Mouse (Mus musculus) kidney, adult 11 months (tissue): ENCODE results near the gene Clec16a.
A peak's percentile ranks its signal among the peaks of the same experiment; 100 is the strongest.

Experiments
- DNase-seq: peaks from one replicate; pipeline ENCODE4 v3.0.0; 2022

Clec16a gene

GRCm38 (mm10) chr16:10536323-10536722, 8.8 kb upstream of the Clec16a start:
- no peak for DNase-seq

GRCm38 (mm10) chr16:10536961-10537360, 8.2 kb upstream of the Clec16a start:
- DNase-seq, result no peak

DNA sequence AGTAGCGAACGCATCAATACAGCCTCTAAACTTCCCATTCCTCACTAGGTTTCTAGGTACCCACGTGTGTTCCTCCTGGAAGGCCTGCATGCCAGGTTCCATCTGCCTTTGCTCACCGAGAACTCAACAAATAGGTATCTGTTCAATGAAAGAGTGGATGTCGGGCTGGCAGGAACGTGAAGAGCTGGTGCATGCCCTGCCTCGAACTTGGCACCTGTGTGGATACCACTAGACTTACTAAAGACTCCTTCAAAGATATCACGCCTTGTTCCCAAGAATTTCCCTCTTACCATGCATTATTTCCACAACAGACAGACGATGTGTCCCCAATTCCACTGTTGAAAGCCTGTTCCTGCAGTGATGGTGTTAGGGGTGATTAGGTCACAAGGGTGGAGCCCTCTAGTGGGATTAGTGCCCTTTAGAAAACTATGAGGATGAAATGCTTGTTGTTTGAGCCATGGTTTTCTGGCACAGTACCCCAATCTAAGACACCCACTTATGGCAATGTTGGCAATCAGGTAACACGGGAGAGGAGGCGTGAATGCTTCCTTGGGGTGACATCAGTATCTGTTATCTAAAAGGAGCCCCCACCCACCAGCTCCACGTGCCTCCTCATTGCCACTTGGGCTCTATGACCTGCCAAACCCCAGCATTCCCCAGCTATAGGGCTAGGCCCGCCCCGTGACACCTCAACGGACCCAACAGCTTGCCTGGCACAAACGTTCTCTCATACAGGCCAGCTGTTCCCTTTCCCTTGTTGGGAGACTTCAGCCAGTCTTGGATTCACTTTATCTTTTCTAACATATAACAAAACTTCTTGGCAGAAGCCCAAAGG, 4.2 kb upstream of the Clec16a start:
- DNase-seq, result no peak

DNA sequence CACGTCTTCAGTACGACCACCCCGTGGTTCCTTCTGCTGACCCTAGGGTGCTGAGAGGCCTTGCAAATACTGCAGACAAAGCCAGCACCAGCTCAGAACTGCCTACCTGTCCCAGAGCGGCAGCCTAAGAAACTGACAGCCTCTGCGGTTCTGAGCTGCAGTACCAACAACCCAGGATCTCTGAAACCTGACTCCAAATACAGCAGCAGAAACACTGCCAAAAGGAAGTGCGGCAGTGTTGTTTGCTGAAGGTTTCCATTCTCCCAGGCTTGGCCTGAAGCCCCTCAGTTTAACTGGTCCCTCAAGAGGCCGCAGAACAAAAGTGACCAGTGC, 3.6 kb upstream of the Clec16a start:
- DNase-seq, result peak; percentile 34

DNA sequence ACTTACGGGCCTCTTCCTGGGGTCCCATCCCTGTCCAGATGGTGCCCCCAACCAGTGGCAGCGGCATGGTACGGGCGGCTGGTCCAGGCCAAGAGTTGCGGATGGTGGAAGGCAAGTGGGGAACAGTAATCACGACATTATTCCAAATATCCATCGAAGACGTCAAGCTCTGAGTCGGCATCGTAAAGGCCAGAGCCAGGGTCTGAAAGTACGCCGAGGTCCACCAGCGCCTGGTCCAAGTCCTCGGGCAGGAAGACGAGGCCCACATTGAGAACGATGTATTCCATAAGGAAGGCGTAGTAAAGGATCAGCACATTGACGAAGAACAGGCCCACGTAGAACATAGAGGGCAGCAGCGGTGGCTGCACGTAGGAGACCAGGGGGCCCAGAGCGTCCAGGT, 2.9 kb upstream of the Clec16a start:
- peak; percentile 31 for DNase-seq

- peak; percentile 98 for DNase-seq
Measured at GRCm38 (mm10) chr16:10542698-10543365, 2.3 kb upstream of the Clec16a start, which contains the start of gene Dexi. Gene Dexi (minus strand): TSS chr16:10543054.

DNA sequence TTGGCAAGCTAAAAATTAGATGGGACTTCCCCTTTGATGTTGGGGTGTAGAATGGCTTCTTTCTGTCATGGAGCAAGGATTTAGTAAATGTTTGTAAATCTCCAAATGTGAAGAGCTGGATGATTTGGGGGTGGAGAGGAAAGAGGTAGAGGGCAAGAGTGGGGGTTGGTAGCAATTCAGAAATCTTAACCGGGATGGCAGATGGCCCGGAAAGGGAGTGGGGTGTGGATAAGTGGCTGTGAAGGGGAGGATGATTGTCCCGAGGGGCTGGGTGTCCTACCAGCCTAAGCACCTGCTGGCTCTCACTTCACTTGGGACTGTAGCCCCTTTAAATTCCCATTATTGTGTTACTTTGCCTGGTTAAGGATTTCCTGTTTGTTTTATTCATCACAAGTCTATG, 1.7 kb downstream of the Clec16a start:
- no peak for DNase-seq

DNA sequence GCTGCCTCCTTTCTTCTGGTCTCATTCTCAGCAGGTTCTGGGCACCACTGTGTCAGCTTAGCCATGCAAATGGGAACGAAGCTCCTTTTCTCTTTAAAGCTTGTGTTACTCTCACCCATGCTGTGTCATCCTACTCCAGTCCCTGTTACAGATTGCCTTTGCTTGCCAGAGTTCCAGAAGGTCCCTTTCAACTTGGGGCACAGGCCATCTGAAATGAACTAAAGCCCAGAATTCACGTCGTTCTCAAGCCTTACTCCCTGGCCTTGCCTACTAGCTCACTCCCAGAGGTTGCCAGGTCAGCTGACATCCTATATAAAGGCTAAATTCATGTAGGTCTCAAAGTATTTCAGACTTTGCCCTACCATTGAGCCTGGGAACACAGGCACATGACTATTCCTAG, 3.8 kb downstream of the Clec16a start:
- DNase-seq, result no peak

- DNase-seq, result no peak
Measured at GRCm38 (mm10) chr16:10549600-10549999, 4.5 kb downstream of the Clec16a start.

- no peak for DNase-seq
Measured at GRCm38 (mm10) chr16:10551592-10551991, 6.5 kb downstream of the Clec16a start.

- DNase-seq, result no peak
Measured at GRCm38 (mm10) chr16:10553858-10554257, 8.7 kb downstream of the Clec16a start.

- DNase-seq, result no peak
Measured at GRCm38 (mm10) chr16:10559991-10560390, 14.9 kb downstream of the Clec16a start.

DNA sequence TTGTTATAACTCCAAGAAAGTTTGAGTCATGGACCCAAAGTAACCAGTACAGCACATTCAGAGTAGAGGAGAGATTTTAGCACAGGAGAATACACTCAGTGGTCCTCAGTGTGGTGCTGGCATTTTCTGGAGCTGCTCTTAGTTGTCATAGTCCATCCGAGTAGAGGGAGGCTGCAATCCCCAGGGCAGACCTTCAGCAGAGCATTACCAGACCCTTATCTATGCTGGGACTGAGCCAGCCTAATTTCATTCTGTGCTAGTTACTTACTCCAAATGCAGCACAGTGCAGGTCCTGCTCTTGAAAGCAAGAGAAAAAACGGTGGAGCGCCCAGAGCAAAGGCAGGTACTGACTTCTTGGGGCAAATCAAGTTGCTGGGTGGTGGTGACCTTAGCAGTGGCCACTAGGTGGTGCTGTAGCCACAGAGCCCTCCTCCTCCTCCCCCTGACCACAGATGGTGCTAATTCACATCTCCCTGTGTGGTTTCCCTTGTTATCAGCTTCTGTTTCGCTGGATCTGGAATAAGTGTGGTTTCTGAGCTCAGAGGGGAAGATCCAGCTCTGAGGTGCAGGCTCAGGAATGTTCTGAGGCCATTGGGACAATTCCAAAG, 20.2 kb downstream of the Clec16a start:
- DNase-seq, result peak; percentile 36

GRCm38 (mm10) chr16:10567153-10567552, 22.0 kb downstream of the Clec16a start:
- no peak for DNase-seq

DNA sequence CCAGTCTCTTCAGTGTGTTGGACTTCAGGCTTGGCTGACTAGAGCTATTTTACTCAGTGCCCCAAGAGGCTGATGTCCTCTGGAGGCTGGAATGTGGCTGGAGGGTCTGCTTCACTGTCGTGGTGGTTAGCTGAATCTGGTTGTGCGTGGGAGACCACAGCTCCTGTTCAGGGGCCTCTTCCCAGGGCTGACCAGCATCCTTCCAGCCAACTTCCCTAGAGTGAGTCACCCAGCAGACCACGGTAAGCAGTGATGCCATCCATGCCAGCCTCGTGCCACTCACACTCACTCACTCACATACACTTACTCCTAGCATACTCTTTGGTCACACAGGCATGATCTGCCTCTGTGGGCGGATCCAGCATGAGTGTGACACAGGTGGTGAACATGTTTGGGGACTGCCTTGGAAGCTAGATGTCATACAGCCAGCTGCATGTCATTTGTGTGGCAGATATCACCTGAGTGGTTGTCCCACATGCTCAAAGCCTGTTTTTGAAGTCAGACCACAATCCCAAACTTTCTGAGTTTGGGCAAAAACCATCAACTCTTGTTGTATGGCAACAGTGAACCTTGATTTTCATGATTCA, 24.8 kb downstream of the Clec16a start:
- DNase-seq, result no peak

- DNase-seq, result peak; percentile 25
Measured at GRCm38 (mm10) chr16:10570708-10571107, 25.6 kb downstream of the Clec16a start.

GRCm38 (mm10) chr16:10571820-10572219, 26.7 kb downstream of the Clec16a start:
- no peak for DNase-seq

DNA sequence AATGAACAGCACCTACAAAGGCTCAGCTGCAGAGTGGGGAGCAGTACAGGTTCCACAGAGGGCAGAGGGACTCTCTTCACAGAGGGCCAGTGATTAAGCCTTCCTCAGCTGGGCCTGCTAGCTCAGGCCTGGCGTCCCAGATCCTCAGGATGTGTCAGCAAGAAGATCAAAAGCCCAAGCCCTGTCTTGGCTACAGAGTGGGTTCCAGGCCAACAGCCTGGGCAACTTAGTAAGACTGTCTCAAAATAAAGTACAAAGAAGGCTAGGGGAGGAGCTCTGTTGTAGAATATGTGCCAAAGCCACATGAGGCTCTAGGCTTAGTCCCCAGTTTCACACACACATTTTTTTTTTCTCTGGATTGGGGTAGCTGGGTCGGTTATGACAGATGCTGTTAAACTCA, 29.8 kb downstream of the Clec16a start:
- DNase-seq, result no peak

- no peak for DNase-seq
Measured at GRCm38 (mm10) chr16:10575915-10576314, 30.8 kb downstream of the Clec16a start.

DNA sequence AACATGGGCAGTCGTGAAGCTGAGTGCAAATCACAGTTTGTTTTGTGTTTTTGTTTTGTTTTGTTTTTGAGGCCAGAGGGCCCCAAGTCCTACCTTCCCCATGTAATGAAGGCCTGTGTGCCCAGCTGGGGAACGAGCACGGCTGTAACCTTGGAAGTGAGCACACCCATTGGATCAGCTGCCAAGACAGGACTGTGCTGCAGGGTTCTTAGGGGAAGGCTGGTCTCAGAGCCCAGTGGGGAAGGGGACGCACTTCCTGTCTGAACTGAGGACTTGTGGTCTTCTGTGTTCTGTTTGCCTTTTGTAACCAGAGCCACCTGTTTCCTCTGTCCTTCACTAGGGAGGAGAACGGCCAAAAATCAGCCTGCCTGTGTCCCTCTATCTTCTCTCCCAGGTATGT, 32.4 kb downstream of the Clec16a start:
- no peak for DNase-seq

GRCm38 (mm10) chr16:10578376-10578775, 33.2 kb downstream of the Clec16a start:
- no peak for DNase-seq

GRCm38 (mm10) chr16:10581234-10581898, 36.2 kb downstream of the Clec16a start:
- no peak for DNase-seq

DNA sequence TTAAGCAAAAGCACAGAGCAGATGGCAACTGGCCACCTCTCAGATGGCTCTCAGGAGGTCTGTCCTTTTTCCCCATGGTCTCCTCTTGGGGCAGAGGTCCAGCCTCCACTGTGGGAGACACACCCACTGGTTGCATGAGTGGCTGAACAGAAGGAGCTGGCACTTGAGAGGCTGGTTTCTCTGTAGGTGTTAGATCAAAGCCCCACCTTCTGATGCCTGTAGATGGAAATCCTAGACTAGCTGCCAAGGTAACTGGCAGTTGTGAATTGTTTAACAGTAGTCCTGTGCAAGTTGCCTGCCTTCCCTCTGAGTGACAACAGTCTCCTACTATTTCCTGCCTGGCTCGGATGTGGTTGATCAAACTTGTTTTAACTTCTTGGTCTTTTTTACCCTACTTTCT, 40.0 kb downstream of the Clec16a start:
- DNase-seq, result no peak
